Mouse (Mus musculus) adrenal gland, postnatal 4 days (tissue): ENCODE results near the gene Per1. TPM values are rescaled to one million over a fixed set of nuclear protein-coding genes. Genes with fewer than 3 reads are reported as not detected.
A peak's percentile ranks its signal among the peaks of the same experiment; 100 is the strongest.

Experiments
- DNase-seq, 2 experiments: peaks; one replicate each; pipeline ENCODE4 v3.0.0; 2021 to 2022; ENCODE audit warnings: low spot score in 2 of 2, mixed read lengths in 2 of 2
- total RNA-seq, 2 experiments: library from RNA; stranded (reverse); gene quantifications; 2 replicates each; pipeline ENCODE4 v1.2.3; 2021

Per1 gene
- total RNA-seq, 2 experiments from 2014 or later: 99.4 to 130 TPM

- no peak for DNase-seq
Observed at GRCm38 (mm10) chr11:69111051-69111810, 16.2 kb downstream of the Per1 start.

- no peak for DNase-seq
Observed at GRCm38 (mm10) chr11:69111865-69112264, 16.8 kb downstream of the Per1 start.

- no peak for DNase-seq
Observed at GRCm38 (mm10) chr11:69114018-69114417, 19.0 kb downstream of the Per1 start.

- DNase-seq: no peak
Observed at GRCm38 (mm10) chr11:69114621-69115020, 19.6 kb downstream of the Per1 start.

- DNase-seq: no peak
Observed at GRCm38 (mm10) chr11:69116843-69117242, 21.8 kb downstream of the Per1 start.

GRCm38 (mm10) chr11:69117737-69118695, 23.0 kb downstream of the Per1 start:
- no peak for DNase-seq

GRCm38 (mm10) chr11:69118765-69119164, 23.7 kb downstream of the Per1 start:
- peak in 1 of 2 experiments; percentile 75 for DNase-seq

GRCm38 (mm10) chr11:69119446-69120155, 24.6 kb downstream of the Per1 start:
- no peak for DNase-seq

GRCm38 (mm10) chr11:69120221-69121000, 25.4 kb downstream of the Per1 start, which contains the start of gene Hes7:
Gene Hes7, plus strand, starts transcription at chr11:69120404.
- DNase-seq: no peak

GRCm38 (mm10) chr11:69121001-69121740, 26.2 kb downstream of the Per1 start:
- no peak for DNase-seq

- no peak for DNase-seq
Observed at GRCm38 (mm10) chr11:69121741-69122335, 26.8 kb downstream of the Per1 start.

- DNase-seq: peak; percentile 79 to 82
Observed at GRCm38 (mm10) chr11:69122336-69122951, 27.4 kb downstream of the Per1 start, which contains the start of gene 9130213A22Rik. Gene 9130213A22Rik, minus strand, starts transcription at chr11:69122589.

- DNase-seq: peak; percentile 75 to 86
Observed at GRCm38 (mm10) chr11:69123056-69123692, 28.2 kb downstream of the Per1 start.

GRCm38 (mm10) chr11:69123693-69124497, 28.9 kb downstream of the Per1 start:
- peak in 1 of 2 experiments; percentile 73 for DNase-seq

GRCm38 (mm10) chr11:69124498-69124847, 29.5 kb downstream of the Per1 start:
- no peak for DNase-seq

- peak in 1 of 2 experiments; percentile 55 for DNase-seq
Observed at GRCm38 (mm10) chr11:69125041-69125851, 30.2 kb downstream of the Per1 start.

- DNase-seq: no peak
Observed at GRCm38 (mm10) chr11:69125852-69125918, 30.7 kb downstream of the Per1 start, which contains the start of gene Aloxe3. Gene Aloxe3, plus strand, starts transcription at chr11:69125896.
